Mouse (Mus musculus) thymus, adult 2 months (tissue): ENCODE data around the gene Pde3b. TPM values are rescaled to one million over a fixed set of nuclear protein-coding genes. Genes with fewer than 3 reads are reported as not detected.

ENCODE experiments used
- DNase-seq: peaks from one replicate; pipeline ENCODE4 v3.0.0; 2021
- H3K27ac ChIP-seq: fragments of 200-500 bp; 2 replicates; pipeline ENCODE4 v1.5.1; 2012; ENCODE audit warnings: low read length, control low read depth; ENCODE audit not compliant: control insufficient read depth, insufficient read depth
- H3K27me3 ChIP-seq: fragments of 200-500 bp; 2 replicates; pipeline ENCODE4 v1.6.1; 2012; ENCODE audit warnings: mild to moderate bottlenecking, low read length, moderate library complexity, mixed read lengths; ENCODE audit not compliant: control insufficient read depth, insufficient read depth
- H3K36me3 ChIP-seq: fragments of 200-500 bp; 2 replicates; pipeline ENCODE4 v1.6.1; 2012; ENCODE audit warnings: mild to moderate bottlenecking, low read length, moderate library complexity; ENCODE audit not compliant: control insufficient read depth, insufficient read depth
- H3K4me1 ChIP-seq: fragments of 200-500 bp; replicated peaks from 2 replicates; pipeline ENCODE4 v1.6.1; 2012; ENCODE audit warnings: low read length; ENCODE audit not compliant: control insufficient read depth, insufficient read depth
- H3K4me3 ChIP-seq: fragments of 200-500 bp; 2 replicates; pipeline ENCODE4 v1.5.1; 2012; ENCODE audit warnings: mild to moderate bottlenecking, low read length, control low read depth, moderate library complexity; ENCODE audit not compliant: control insufficient read depth, insufficient read depth
- CTCF ChIP-seq: fragments of 200-500 bp; IDR thresholded peaks from 2 replicates; pipeline ENCODE4 v1.5.1; 2012; ENCODE audit warnings: mild to moderate bottlenecking, control low read depth, low read length, moderate library complexity, borderline replicate concordance; ENCODE audit not compliant: control insufficient read depth, poor library complexity, insufficient read depth; ENCODE audit errors: extremely low read depth
- POLR2A ChIP-seq: fragments of 200-500 bp; IDR thresholded peaks from 2 replicates; pipeline ENCODE4 v1.6.1; 2012; ENCODE audit warnings: mild to moderate bottlenecking, low read length, control low read depth, moderate library complexity; ENCODE audit not compliant: control insufficient read depth, poor library complexity, insufficient read depth; ENCODE audit errors: extremely low read depth
- WGBS: fragments of 180-500 bp; shearing (Covaris S2); methylation state at CpG from one replicate; pipeline ENCODE4 v1.1.7; 2018; 5-methylcytosine and 5-hydroxymethylcytosine counted together
- polyA plus RNA-seq: library from polyadenylated mRNA; depleted of rRNA; stranded (reverse); fragments of >200 nt; gene quantifications from 2 replicates; pipeline ENCODE4 v1.2.3, GENCODE M21; 2012

Gene Pde3b
- polyA plus RNA-seq, 1 experiment = 12.0 TPM

DNA sequence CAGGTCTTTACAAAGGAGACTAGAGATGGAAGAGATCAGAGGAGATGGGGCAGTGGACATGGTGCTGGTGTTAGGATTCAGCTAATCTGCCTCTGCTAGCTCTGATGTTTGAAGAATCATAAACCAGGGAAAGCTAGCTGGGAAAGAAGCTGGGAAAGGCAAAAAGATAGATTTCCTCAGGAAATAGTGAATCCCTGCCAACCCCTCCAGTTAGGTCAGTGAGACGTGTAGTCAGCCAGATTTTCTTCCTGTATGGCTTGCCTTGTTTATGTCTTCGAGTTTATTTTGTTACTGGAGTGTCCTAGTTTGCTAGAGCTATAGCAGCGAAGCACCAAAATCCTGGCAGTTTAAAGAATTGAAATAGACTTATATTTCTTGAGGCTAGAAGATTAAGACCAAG is 7.1 kb downstream of the Pde3b start:
- Histone ChIP-seq H3K27me3 (no peaks in the 10 kb centered on the region), H3K4me3 (no peak overlapping the region), H3K27ac (no peak overlapping the region), H3K36me3 (no peaks in the 10 kb centered on the region), H3K4me1 (no peaks in the 10 kb centered on the region; the same call in 1 of the 2 replicates)
- no peak for TF ChIP-seq CTCF
- no peak for TF ChIP-seq POLR2A
- DNase-seq = no peak
- WGBS = 84% methylated on average over 3 of the region's 3 CpGs

DNA sequence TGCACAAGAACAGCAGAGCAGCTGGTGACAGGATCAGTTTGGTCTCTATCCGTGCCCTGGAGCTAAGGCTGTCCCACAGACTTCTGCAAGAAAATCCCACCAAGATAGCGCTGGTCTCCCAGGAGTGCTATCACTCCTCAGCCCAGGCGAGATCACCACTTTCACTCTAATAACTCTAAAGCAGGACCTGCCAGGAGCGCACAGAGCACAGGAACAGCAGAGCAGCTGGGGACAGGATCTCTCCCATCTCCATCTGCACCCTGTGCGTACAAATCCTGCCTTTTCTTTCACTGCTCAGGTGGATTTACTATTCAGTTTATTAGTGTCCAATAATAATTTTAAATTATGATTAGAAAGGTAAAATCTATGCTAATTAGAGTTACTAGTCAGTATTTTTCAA is 14.7 kb downstream of the Pde3b start:
- H3K4me3 ChIP-seq = no peak overlapping the region

DNA sequence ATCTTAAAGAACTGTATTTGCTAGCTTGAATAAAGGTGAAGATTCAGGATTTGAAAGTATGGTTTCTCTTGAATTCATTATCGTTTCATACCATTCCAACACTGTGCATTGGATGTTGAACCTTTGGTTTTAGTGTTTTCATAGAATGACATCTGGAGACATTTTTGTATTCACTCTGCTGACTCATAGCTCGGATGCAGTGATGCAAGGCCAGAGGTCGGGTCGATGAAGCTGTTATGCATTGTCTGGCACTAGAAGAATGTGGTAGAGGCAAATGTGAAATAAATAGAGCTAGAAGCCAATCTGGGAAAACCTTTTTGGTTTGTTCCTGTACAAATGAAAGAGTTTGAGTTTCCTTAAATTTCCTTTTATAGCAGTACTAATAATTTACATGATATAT is 16.9 kb downstream of the Pde3b start:
- H3K27me3 ChIP-seq = no peaks in the 10 kb centered on the region
- no peak overlapping the region for H3K4me3 ChIP-seq
- no peak overlapping the region for H3K27ac ChIP-seq
- DNase-seq = no peak
- H3K36me3 ChIP-seq = no peaks in the 10 kb centered on the region
- no peak for TF ChIP-seq CTCF
- no peak for TF ChIP-seq POLR2A
- 87% methylated on average over 4 of the region's 4 CpGs for WGBS
- no peaks in the 10 kb centered on the region; the same call in 1 of the 2 replicates for H3K4me1 ChIP-seq

More for the DNA sequence above, 14.7 kb downstream of the Pde3b start:
- no peaks in the 10 kb centered on the region for H3K27me3 ChIP-seq
- H3K27ac ChIP-seq = no peak overlapping the region
- WGBS = 94% methylated on average over 5 of the region's 5 CpGs
- TF ChIP-seq POLR2A = no peak
- TF ChIP-seq CTCF = no peak
- no peak for DNase-seq
- H3K36me3 ChIP-seq = no peaks in the 10 kb centered on the region
- H3K4me1 ChIP-seq = no peaks in the 10 kb centered on the region; the same call in 1 of the 2 replicates

DNA sequence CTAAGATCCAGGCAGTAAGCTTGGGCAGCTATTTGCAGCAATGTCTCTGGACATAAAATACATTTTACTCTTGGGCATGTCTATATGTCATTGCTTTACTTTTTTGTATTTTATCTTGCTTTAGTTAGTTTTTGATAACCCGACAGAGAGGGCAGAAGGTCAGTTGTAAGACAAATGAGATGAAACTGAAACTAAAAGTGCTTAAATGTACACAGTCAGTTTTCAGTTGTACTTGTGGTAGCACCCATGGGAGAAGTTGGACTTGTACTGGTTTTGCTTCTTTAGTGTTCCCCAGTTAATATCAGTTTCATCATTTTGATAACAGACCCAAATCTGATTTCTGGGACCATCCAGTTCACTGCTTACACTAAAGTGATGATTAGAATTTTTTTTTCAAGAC is 24.6 kb downstream of the Pde3b start:
- TF ChIP-seq CTCF = no peak
- no peak for TF ChIP-seq POLR2A
- Histone ChIP-seq H3K27ac (no peak overlapping the region), H3K36me3 (no peaks in the 10 kb centered on the region), H3K4me1 (no peaks in the 10 kb centered on the region), H3K27me3 (no peaks in the 10 kb centered on the region), H3K4me3 (no peak overlapping the region)
- WGBS = 11% methylated on average over 1 of the region's 1 CpGs
- no peak for DNase-seq

DNA sequence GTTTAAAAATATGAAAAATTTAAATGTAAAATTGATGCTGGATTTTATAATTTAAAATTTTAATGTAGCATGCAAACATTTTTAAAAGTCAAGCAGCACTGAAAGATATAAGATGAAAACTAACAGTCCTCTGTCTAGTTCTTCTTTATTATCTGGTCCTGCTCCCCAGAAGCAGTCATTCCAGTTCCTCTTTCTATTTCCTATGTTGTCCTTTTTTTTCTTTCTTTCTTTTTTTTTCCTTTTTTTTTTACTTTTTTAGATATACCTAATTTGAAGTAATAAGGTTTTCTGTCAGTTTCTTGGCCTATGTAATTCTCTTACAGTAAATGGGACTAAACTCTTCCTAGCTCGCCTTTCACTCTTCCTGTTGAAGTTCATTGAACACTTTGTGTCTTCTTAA is 25.4 kb downstream of the Pde3b start:
- no peak overlapping the region for H3K27ac ChIP-seq
- DNase-seq = no peak
- no peaks in the 10 kb centered on the region for H3K36me3 ChIP-seq
- no peak overlapping the region for H3K4me3 ChIP-seq
- H3K27me3 ChIP-seq = no peaks in the 10 kb centered on the region
- WGBS = 93% methylated on average over 1 of the region's 1 CpGs
- TF ChIP-seq CTCF = no peak
- no peak for TF ChIP-seq POLR2A
- H3K4me1 ChIP-seq = no peaks in the 10 kb centered on the region

DNA sequence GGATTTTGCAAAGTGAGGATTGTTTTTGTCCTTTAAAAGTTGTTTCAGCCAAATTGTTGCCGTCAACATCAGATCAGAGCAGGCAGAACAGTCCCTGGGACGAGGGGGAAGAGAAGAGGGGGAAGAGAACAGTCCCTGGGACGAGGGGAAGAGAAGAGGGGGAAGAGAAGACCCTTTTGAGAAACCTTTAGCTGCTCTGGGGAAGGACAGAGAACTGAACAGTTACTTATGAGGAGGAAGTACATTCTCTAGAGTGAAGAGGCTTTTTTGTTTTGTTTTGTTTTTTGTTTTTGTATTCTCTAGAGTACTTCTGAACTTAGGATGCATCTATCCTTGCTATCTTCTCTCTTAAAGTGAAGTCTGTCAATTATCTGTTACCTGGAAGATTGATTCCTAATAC is 37.8 kb downstream of the Pde3b start:
- H3K4me3 ChIP-seq = no peak overlapping the region
- no peak for DNase-seq
- H3K36me3 ChIP-seq = no peaks in the 10 kb centered on the region
- peaks cover 2% of the 10 kb centered on the region; the same call in 1 of the 2 replicates for H3K4me1 ChIP-seq
- no peaks in the 10 kb centered on the region for H3K27me3 ChIP-seq
- TF ChIP-seq CTCF (no peak), POLR2A (no peak)
- WGBS = 41% methylated on average over 3 of the region's 3 CpGs
- H3K27ac ChIP-seq = no peak overlapping the region; the same call in 1 of the 2 replicates
